Mouse (Mus musculus): ENCODE data around the gene Txndc2. TPM values are rescaled to one million over a fixed set of nuclear protein-coding genes. Genes with fewer than 3 reads are reported as not detected.
A peak's percentile ranks its signal among the peaks of the same experiment; 100 is the strongest.

Txndc2 gene
- polyA plus RNA-seq, 2 experiments: 0.08 to 0.10 TPM

- no peaks in the 10 kb centered on the region for H3K27me3 ChIP-seq (ENCODE audit: control insufficient read depth, insufficient read depth, low read length)
- TF ChIP-seq POLR2A (IDR thresholded peaks at IDR 0.05; ENCODE audit: borderline replicate concordance, extremely low read depth, insufficient read depth, insufficient read length): peak; percentile 74; the same call in 1 of the 2 replicates
- DNase-seq (ENCODE audit: low spot score): peak; percentile 96
- 3% methylated on average over 72 of the region's 85 CpGs for WGBS
- peak within 1 kb of the TSS; percentile 96 for H3K4me3 ChIP-seq (replicated peaks; ENCODE audit: low read length)
- H3K27ac ChIP-seq (replicated peaks; ENCODE audit: low read depth, low read length): peak within 1 kb of the TSS; percentile 99
- H3K9me3 ChIP-seq (ENCODE audit: control insufficient read depth, low read length): no peaks in the 10 kb centered on the region
- peaks cover 24% of the 10 kb centered on the region for H3K4me1 ChIP-seq (ENCODE audit: control insufficient read depth, insufficient read depth, low read length)
- H3K4me2 ChIP-seq (replicated peaks; ENCODE audit: low read depth, low read length, severe bottlenecking): peak within 1 kb of the TSS; percentile 71
- H3K9ac ChIP-seq (ENCODE audit: low read depth, low read length, severe bottlenecking): peak within 1 kb of the TSS; percentile 96
- H3K36me3 ChIP-seq (ENCODE audit: control insufficient read depth, insufficient read depth, low read length): no peaks in the 10 kb centered on the region
- peak; percentile 92 for ATAC-seq (ENCODE audit: low FRiP score, low read depth)
Measured at GRCm38 (mm10) chr17:65613463-65614412, 28.2 kb downstream of the Txndc2 start, which contains the start of gene Vapa. Gene Vapa, minus strand, starts transcription at chr17:65613555.

GRCm38 (mm10) chr17:65613142-65613462, 28.9 kb downstream of the Txndc2 start:
- Histone ChIP-seq H3K9me3 (ENCODE audit: control insufficient read depth, low read length) (no peaks in the 10 kb centered on the region), H3K9ac (ENCODE audit: low read depth, low read length, severe bottlenecking) (peak overlapping the region; percentile 96), H3K27me3 (ENCODE audit: control insufficient read depth, insufficient read depth, low read length) (no peaks in the 10 kb centered on the region), H3K4me2 (replicated peaks; ENCODE audit: low read depth, low read length, severe bottlenecking) (peak overlapping the region; percentile 71; the same call in 1 of the 2 replicates), H3K4me3 (replicated peaks; ENCODE audit: low read length) (peak overlapping the region; percentile 96), H3K36me3 (ENCODE audit: control insufficient read depth, insufficient read depth, low read length) (no peaks in the 10 kb centered on the region), H3K27ac (replicated peaks; ENCODE audit: low read depth, low read length) (peak overlapping the region; percentile 99), H3K4me1 (ENCODE audit: control insufficient read depth, insufficient read depth, low read length) (peaks cover 26% of the 10 kb centered on the region)
- no peak for DNase-seq (ENCODE audit: low spot score)
- WGBS: 2% methylated on average over 28 of the region's 42 CpGs
- peak; percentile 59 for ATAC-seq (ENCODE audit: low FRiP score, low read depth)
- TF ChIP-seq POLR2A (IDR thresholded peaks at IDR 0.05; ENCODE audit: borderline replicate concordance, extremely low read depth, insufficient read depth, insufficient read length): no peak

- TF ChIP-seq POLR2A (IDR thresholded peaks at IDR 0.05; ENCODE audit: borderline replicate concordance, extremely low read depth, insufficient read depth, insufficient read length): no peak
- no peak for DNase-seq (ENCODE audit: low spot score)
- Histone ChIP-seq H3K36me3 (ENCODE audit: control insufficient read depth, insufficient read depth, low read length) (no peaks in the 10 kb centered on the region), H3K4me1 (ENCODE audit: control insufficient read depth, insufficient read depth, low read length) (peaks cover 30% of the 10 kb centered on the region), H3K9me3 (ENCODE audit: control insufficient read depth, low read length) (no peaks in the 10 kb centered on the region), H3K9ac (ENCODE audit: low read depth, low read length, severe bottlenecking) (peak overlapping the region; percentile 96), H3K27ac (replicated peaks; ENCODE audit: low read depth, low read length) (peak overlapping the region; percentile 99), H3K4me3 (replicated peaks; ENCODE audit: low read length) (peak overlapping the region; percentile 96), H3K27me3 (ENCODE audit: control insufficient read depth, insufficient read depth, low read length) (no peaks in the 10 kb centered on the region), H3K4me2 (replicated peaks; ENCODE audit: low read depth, low read length, severe bottlenecking) (peak overlapping the region; percentile 71)
- ATAC-seq (ENCODE audit: low FRiP score, low read depth): peak; percentile 19
- WGBS: under 1% methylated on average over 58 of the region's 91 CpGs
Measured at GRCm38 (mm10) chr17:65612391-65613141, 29.4 kb downstream of the Txndc2 start.

- DNase-seq (ENCODE audit: low spot score): peak; percentile 13
- ATAC-seq (ENCODE audit: low FRiP score, low read depth): no peak
- Histone ChIP-seq H3K9ac (ENCODE audit: low read depth, low read length, severe bottlenecking) (no peak overlapping the region), H3K27ac (replicated peaks; ENCODE audit: low read depth, low read length) (no peak overlapping the region), H3K9me3 (ENCODE audit: control insufficient read depth, low read length) (no peaks in the 10 kb centered on the region), H3K27me3 (ENCODE audit: control insufficient read depth, insufficient read depth, low read length) (no peaks in the 10 kb centered on the region), H3K4me3 (replicated peaks; ENCODE audit: low read length) (peak overlapping the region; percentile 96), H3K4me1 (ENCODE audit: control insufficient read depth, insufficient read depth, low read length) (peaks cover 33% of the 10 kb centered on the region), H3K36me3 (ENCODE audit: control insufficient read depth, insufficient read depth, low read length) (no peaks in the 10 kb centered on the region), H3K4me2 (replicated peaks; ENCODE audit: low read depth, low read length, severe bottlenecking) (peak overlapping the region; percentile 71)
- WGBS: 7% methylated on average over 4 of the region's 4 CpGs
- no peak for TF ChIP-seq POLR2A (IDR thresholded peaks at IDR 0.05; ENCODE audit: borderline replicate concordance, extremely low read depth, insufficient read depth, insufficient read length)
Measured at GRCm38 (mm10) chr17:65611721-65612120, 30.2 kb downstream of the Txndc2 start.

- 78% methylated on average over 5 of the region's 5 CpGs for WGBS
- H3K27ac ChIP-seq (replicated peaks; ENCODE audit: low read depth, low read length): no peak overlapping the region
- TF ChIP-seq POLR2A (IDR thresholded peaks at IDR 0.05; ENCODE audit: borderline replicate concordance, extremely low read depth, insufficient read depth, insufficient read length): no peak
Measured at GRCm38 (mm10) chr17:65608743-65609142, 33.2 kb downstream of the Txndc2 start.

More at GRCm38 (mm10) chr17:65608743-65609142, 33.2 kb downstream of the Txndc2 start:
- Histone ChIP-seq H3K4me2 (replicated peaks; ENCODE audit: low read depth, low read length, severe bottlenecking) (no peak overlapping the region), H3K9me3 (ENCODE audit: control insufficient read depth, low read length) (no peaks in the 10 kb centered on the region), H3K36me3 (ENCODE audit: control insufficient read depth, insufficient read depth, low read length) (no peaks in the 10 kb centered on the region), H3K4me1 (ENCODE audit: control insufficient read depth, insufficient read depth, low read length) (peaks cover 27% of the 10 kb centered on the region), H3K4me3 (replicated peaks; ENCODE audit: low read length) (no peak overlapping the region), H3K9ac (ENCODE audit: low read depth, low read length, severe bottlenecking) (no peak overlapping the region), H3K27me3 (ENCODE audit: control insufficient read depth, insufficient read depth, low read length) (no peaks in the 10 kb centered on the region)
- ATAC-seq (ENCODE audit: low FRiP score, low read depth): no peak
- DNase-seq (ENCODE audit: low spot score): no peak

Data from limb, embryonic 14.5 days (tissue).